Mouse (Mus musculus): Measurements from ENCODE around the gene Dpf3.

Gene Dpf3

GRCm38 (mm10) chr12:83342035-83342874 is 145.3 kb downstream of the Dpf3 start:
- no peak for DNase-seq (ENCODE audit: low spot score in 2 of 2)

GRCm38 (mm10) chr12:83340960-83341359 is 146.6 kb downstream of the Dpf3 start:
- no peak for DNase-seq (ENCODE audit: low spot score in 2 of 2)

GRCm38 (mm10) chr12:83338345-83338744 is 149.2 kb downstream of the Dpf3 start:
- no peak for DNase-seq (ENCODE audit: low spot score in 2 of 2)

- DNase-seq (ENCODE audit: low spot score in 2 of 2): no peak
Measured at GRCm38 (mm10) chr12:83337776-83338149, 149.8 kb downstream of the Dpf3 start.

- no peak for DNase-seq (ENCODE audit: low spot score in 2 of 2)
Measured at GRCm38 (mm10) chr12:83337077-83337775, 150.3 kb downstream of the Dpf3 start.

GRCm38 (mm10) chr12:83330056-83330455 is 157.5 kb downstream of the Dpf3 start:
- DNase-seq (ENCODE audit: low spot score in 2 of 2): no peak

GRCm38 (mm10) chr12:83328899-83329298 is 158.6 kb downstream of the Dpf3 start:
- no peak for DNase-seq (ENCODE audit: low spot score in 2 of 2)

GRCm38 (mm10) chr12:83328491-83328890 is 159.0 kb downstream of the Dpf3 start:
- no peak for DNase-seq (ENCODE audit: low spot score in 2 of 2)

GRCm38 (mm10) chr12:83327451-83327850 is 160.1 kb downstream of the Dpf3 start:
- no peak for DNase-seq (ENCODE audit: low spot score in 2 of 2)

GRCm38 (mm10) chr12:83320725-83321124 is 166.8 kb downstream of the Dpf3 start:
- no peak for DNase-seq (ENCODE audit: low spot score in 2 of 2)

GRCm38 (mm10) chr12:83317646-83318443 is 169.7 kb downstream of the Dpf3 start:
- DNase-seq (ENCODE audit: low spot score in 2 of 2): no peak

- no peak for DNase-seq (ENCODE audit: low spot score in 2 of 2)
Measured at GRCm38 (mm10) chr12:83314666-83315065, 172.8 kb downstream of the Dpf3 start.

GRCm38 (mm10) chr12:83312818-83313217 is 174.7 kb downstream of the Dpf3 start:
- no peak for DNase-seq (ENCODE audit: low spot score in 2 of 2)

GRCm38 (mm10) chr12:83310567-83310966 is 176.9 kb downstream of the Dpf3 start:
- no peak for DNase-seq (ENCODE audit: low spot score in 2 of 2)

- no peak for DNase-seq (ENCODE audit: low spot score in 2 of 2)
Measured at GRCm38 (mm10) chr12:83309031-83309804, 178.3 kb downstream of the Dpf3 start.

GRCm38 (mm10) chr12:83308627-83309026 is 178.9 kb downstream of the Dpf3 start:
- DNase-seq (ENCODE audit: low spot score in 2 of 2): no peak

GRCm38 (mm10) chr12:83303221-83303620 is 184.3 kb downstream of the Dpf3 start:
- DNase-seq (ENCODE audit: low spot score in 2 of 2): no peak

- DNase-seq (ENCODE audit: low spot score in 2 of 2): peak in 1 of 2 experiments; percentile 5
Measured at GRCm38 (mm10) chr12:83302320-83303153, 185.0 kb downstream of the Dpf3 start.

GRCm38 (mm10) chr12:83301616-83302319 is 185.7 kb downstream of the Dpf3 start:
- no peak for DNase-seq (ENCODE audit: low spot score in 2 of 2)

- no peak for DNase-seq (ENCODE audit: low spot score in 2 of 2)
Measured at GRCm38 (mm10) chr12:83298358-83298757, 189.2 kb downstream of the Dpf3 start.

All from urinary bladder, postnatal 36 days (tissue).